Mouse (Mus musculus) 416B (cell line): ENCODE results near the gene Gna11.

Experiments
- DNase-seq: peaks from one replicate; pipeline ENCODE4 v3.0.0; 2011; ENCODE audit warnings: low read depth

Gna11 gene

DNA sequence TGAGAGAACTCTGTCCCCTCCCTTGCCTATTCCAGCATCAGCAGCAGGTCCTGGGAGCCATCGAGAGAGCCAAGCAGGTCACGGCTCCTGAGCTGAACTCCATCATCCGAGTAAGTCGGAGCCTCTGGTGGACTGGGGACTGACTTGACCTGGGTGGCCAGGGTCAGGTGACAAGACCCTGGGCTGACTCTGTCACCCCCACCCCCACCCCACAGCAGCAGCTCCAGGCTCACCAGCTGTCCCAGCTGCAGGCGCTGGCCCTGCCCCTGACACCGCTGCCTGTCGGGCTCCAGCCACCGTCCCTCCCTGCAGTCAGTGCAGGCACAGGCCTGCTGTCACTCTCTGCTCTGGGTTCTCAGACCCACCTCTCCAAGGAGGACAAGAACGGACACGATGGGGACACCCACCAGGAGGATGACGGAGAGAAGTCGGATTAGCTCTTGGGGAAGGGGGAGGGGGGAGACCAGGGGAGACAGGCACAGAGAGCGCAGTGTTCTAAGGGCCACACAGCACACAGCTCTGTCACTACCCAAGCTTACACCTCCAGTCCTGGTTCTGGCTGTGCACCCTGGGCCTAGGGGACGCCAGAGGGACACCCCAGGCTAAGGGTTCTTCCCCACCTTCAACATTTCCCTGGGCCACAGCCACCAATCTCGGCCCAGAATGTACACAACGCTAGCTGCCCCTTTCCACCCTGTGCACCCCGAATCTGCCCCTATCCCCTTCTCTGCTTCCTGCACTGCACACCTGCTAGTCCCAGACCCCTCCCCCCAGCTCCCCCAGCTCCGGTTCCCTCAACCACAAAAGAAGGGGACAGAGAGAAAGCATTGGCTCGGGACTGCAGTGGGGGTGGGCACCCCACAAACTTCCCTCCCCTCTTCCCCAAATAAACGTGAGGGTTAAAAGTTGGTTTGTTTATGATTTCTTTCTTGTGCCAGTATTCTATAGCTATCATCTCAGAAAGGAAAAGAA lies 20.6 kb upstream of the Gna11 start:
- DNase-seq = no peak

GRCm38 (mm10) chr10:81564734-81565133 lies 19.7 kb upstream of the Gna11 start:
- DNase-seq = no peak

GRCm38 (mm10) chr10:81564216-81564615 lies 19.2 kb upstream of the Gna11 start:
- DNase-seq = peak; percentile 80

GRCm38 (mm10) chr10:81563481-81563880 lies 18.5 kb upstream of the Gna11 start:
- peak; percentile 91 for DNase-seq

DNA sequence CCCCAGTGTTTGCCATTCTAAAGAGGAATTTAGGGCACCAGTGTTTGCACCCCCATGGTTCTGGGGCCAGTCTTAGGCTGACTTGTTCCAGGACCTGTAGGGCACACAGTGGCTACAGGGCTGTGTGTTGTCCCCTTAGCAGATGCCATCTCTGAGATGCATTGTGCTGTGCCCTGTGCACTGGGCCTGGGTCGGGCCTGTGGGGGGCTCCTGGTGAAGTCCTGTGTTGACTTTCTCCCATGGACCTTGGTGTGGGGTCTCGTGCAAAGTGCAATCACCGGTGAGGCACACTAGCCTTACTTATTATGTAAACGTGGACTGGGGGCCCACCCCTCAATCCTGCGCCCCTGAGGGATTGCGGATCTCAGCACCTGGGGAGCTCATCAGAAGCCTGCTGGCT lies 17.4 kb upstream of the Gna11 start:
- DNase-seq = no peak

- DNase-seq = peak; percentile 73
Measured at GRCm38 (mm10) chr10:81560719-81561459, 15.9 kb upstream of the Gna11 start.

DNA sequence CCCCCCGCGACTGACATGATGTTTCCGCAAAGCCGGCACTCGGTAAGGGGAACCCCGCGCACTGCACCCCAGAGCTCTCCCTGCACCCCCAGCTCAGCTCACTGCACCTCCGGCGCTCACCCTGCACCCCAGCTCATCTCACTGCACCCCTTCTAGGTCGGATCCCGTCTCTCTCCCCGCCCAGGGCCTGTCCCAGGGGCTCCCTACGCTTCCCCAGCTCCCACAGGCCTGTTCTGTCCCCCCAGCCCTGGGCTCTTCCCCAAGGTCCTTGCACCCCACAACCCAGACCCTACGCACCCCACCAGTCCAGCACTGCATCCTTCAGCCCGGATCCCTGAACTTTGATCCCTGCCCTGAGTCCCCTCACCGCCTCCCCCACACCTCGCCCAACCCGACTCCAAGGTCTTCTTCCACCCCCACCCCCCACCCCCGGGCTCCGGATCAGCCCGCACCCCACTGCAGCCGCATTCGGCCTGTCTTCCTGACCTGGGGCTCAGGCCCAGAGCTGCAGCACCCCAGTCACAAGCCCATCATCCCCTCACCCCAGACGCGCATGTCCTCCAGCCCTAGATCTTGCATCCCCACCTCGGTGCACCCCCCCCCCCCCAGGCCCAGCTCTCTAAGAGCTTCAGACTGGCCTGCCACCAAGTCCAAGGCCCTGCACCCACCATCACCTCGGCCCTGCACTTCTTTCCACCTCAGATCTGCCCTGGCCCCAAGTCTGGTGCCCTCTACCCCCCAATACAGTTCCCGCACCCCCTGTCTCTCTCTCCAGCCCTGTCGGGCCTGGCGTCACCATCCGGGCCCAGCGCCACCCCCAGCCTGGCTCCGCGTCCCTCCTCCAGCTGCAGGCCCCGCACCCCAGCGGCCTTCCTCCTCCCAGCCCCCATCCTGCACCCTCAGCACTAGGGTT lies 14.9 kb upstream of the Gna11 start:
- DNase-seq = peak; percentile 69

GRCm38 (mm10) chr10:81559163-81559626 lies 14.2 kb upstream of the Gna11 start, which contains the start of gene Aes:
TSS of gene Aes (plus strand) at chr10:81559488.
- no peak for DNase-seq

DNA sequence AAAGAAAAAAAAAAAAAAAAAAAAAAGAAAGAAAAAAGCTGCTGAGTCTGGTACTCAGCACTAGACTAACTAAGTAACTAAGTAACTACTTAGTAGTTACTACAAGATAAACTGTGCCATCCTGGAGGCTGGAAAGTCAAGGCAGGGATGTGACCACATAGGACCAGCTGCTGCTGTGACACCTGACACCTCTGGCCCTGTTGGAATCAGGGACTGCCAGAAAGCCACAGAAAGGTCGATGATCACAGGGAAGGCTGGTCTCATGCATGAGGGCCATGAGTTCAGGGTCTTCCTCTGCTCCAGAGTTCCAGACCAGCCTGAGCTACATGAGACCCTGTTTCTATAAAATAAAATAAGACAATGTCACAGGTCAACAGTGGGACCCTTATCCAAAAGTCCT lies 12.5 kb upstream of the Gna11 start:
- no peak for DNase-seq

GRCm38 (mm10) chr10:81556282-81556681 lies 11.3 kb upstream of the Gna11 start:
- DNase-seq = no peak

GRCm38 (mm10) chr10:81553807-81554755 lies 9.1 kb upstream of the Gna11 start:
- DNase-seq = no peak

DNA sequence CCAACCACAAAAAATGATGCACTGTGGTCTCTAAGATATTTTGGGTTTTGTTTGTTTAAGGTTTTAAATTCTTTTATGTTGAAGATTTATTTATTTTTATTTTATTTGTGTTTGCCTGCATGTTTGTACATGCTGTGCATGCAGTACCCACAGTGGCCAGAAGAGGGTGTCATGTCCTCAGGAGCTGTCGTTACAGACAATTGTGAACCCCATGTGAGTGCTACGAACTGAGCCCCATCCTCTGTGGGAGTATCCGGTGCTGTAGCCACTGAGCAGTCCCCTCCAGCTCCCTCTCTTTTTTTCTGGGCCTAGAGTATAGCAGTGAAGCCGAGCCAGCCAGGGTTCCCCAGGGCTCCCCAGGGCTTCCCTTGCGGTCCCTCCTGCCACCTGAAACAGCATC lies 8.2 kb upstream of the Gna11 start:
- DNase-seq = peak; percentile 64

- DNase-seq = peak; percentile 93
Measured at GRCm38 (mm10) chr10:81551597-81552102, 6.7 kb upstream of the Gna11 start.

- peak; percentile 79 for DNase-seq
Measured at GRCm38 (mm10) chr10:81550257-81550656, 5.3 kb upstream of the Gna11 start.

DNA sequence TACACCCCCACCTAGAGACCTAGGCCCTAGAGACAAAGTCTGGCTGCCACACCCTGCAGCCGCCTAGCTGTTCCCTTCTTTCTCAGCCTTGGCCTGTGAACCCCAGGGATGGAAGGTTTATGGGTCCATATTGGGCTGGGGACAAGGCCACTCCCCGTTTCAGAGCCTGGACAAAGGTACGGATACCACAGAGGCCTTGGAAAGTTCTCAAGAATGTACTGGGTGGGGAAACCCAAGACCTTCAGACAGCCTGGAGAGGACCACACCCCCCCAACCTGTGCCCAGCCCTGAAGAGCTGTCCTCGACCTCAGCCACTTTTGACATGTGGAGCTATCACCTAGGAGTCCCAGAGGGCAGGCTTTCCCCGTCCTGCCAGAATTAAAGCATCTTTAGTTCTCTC lies 4.0 kb upstream of the Gna11 start:
- DNase-seq = no peak

DNA sequence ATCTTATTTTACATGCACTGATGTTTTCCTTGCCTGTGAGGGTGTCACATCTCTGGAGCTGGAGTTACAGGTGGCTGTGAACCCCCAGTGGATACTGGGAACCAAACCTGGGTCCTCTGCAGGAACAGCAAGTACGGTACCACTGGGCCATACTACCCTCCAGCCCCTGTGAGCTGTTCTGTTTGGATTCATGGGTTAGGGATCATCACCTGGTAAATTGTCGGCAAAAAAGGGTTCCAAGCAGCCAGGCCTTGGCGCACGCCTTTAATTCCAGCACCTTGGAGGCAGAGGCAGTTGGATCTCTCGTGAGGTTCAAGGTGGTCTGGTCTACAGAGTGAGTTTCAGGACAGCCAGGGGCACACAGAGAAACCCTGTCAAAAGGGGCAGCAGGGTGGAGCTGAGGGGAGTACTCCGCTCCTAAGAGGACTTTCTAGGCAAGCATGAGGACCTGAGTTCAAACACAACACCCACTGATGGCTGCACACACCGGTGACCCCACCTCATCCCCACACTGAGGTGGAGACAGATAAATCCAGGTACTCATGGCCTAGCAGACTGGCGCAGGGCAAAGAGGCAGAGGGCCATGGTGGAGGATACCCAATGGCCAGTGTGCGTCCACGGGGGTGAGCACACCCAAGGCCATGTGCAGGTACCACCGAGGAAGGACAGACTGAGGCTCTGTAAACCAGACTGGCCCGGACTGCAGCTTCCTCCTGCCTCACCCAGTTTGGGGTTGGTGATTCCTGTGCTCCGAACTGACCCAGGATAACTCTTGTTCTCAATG lies 2.0 kb upstream of the Gna11 start:
- DNase-seq = no peak

- DNase-seq = no peak
Measured at GRCm38 (mm10) chr10:81546332-81546731, 1.3 kb upstream of the Gna11 start.

GRCm38 (mm10) chr10:81544296-81545160 lies 462 bp downstream of the Gna11 start:
- DNase-seq = no peak

DNA sequence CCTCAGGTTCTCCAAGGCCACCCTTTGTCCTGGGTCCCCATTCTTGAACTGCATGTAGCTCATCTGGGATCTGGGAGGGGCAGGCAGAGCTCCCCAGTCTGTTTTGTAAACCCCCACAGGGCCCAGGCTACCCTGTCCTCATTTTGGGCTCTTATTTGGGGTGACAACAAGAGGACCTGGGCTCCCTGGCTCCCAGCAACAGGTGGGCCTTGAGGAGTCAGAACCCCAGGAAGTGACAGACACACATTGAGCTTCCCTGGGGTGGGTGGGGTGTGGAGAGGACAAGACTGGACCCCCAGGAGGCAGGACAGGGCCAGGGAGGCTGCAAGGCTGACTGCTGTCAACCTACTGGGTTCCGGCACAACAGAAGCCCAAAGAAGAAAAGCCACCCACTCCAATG lies 1.4 kb downstream of the Gna11 start:
- no peak for DNase-seq
